Mouse (Mus musculus): ENCODE results near the gene G6pdx. TPM values are rescaled to one million over a fixed set of nuclear protein-coding genes. Genes with fewer than 3 reads are reported as not detected.

The G6pdx gene
- polyA plus RNA-seq (2016; fragmentation: Nextera tagmentation; extraction: Ambion mirVana) = 53.8 and 54.9 TPM in 2 replicates

GRCm38 (mm10) chrX:74428826-74429276, at the start of gene G6pdx:
Gene G6pdx, minus strand, starts transcription at chrX:74429194.
- Histone ChIP-seq H3K36me3 (peaks cover 11% of the 10 kb centered on the region), H3K9me3 (replicated peaks) (no peaks in the 10 kb centered on the region), H3K27me3 (ENCODE audit: low read depth, poor library complexity, severe bottlenecking) (peaks cover 6% of the 10 kb centered on the region; the same call in 1 of the 2 replicates), H3K27ac (peak within 1 kb of the TSS; percentile 84), H3K4me1 (no peaks in the 10 kb centered on the region; the same call in 1 of the 2 replicates), H3K4me3 (peak within 1 kb of the TSS; percentile 61)
- peak; percentile 82 for DNase-seq (ENCODE audit: low spot score)
- WGBS = 19% methylated on average over 25 of the region's 25 CpGs

GRCm38 (mm10) chrX:74452773-74453172, 23.8 kb upstream of the G6pdx start:
- no peak for DNase-seq (ENCODE audit: low spot score)
- H3K4me1 ChIP-seq = no peaks in the 10 kb centered on the region
- H3K9me3 ChIP-seq (replicated peaks) = no peaks in the 10 kb centered on the region
- peaks cover 13% of the 10 kb centered on the region for H3K36me3 ChIP-seq
- H3K4me3 ChIP-seq = no peak overlapping the region
- 14% methylated on average over 4 of the region's 4 CpGs for WGBS
- no peaks in the 10 kb centered on the region for H3K27me3 ChIP-seq (ENCODE audit: low read depth, poor library complexity, severe bottlenecking)
- no peak overlapping the region for H3K27ac ChIP-seq

GRCm38 (mm10) chrX:74451157-74451912, 22.3 kb upstream of the G6pdx start:
- no peak for DNase-seq (ENCODE audit: low spot score)
- Histone ChIP-seq H3K4me1 (no peaks in the 10 kb centered on the region), H3K27ac (no peak overlapping the region), H3K9me3 (replicated peaks) (no peaks in the 10 kb centered on the region), H3K4me3 (no peak overlapping the region), H3K27me3 (ENCODE audit: low read depth, poor library complexity, severe bottlenecking) (no peaks in the 10 kb centered on the region), H3K36me3 (peaks cover 14% of the 10 kb centered on the region)
- 85% methylated on average over 4 of the region's 4 CpGs for WGBS

GRCm38 (mm10) chrX:74429290-74429821, 362 bp upstream of the G6pdx start:
- Histone ChIP-seq H3K4me1 (no peaks in the 10 kb centered on the region; the same call in 1 of the 2 replicates), H3K36me3 (peaks cover 16% of the 10 kb centered on the region), H3K9me3 (replicated peaks) (no peaks in the 10 kb centered on the region), H3K27ac (peak overlapping the region; percentile 84), H3K27me3 (ENCODE audit: low read depth, poor library complexity, severe bottlenecking) (peaks cover 6% of the 10 kb centered on the region; the same call in 1 of the 2 replicates), H3K4me3 (peak overlapping the region; percentile 61)
- peak; percentile 76 for DNase-seq (ENCODE audit: low spot score)
- WGBS = 11% methylated on average over 22 of the region's 22 CpGs

GRCm38 (mm10) chrX:74428146-74428825, 708 bp downstream of the G6pdx start:
- Histone ChIP-seq H3K4me3 (peak overlapping the region; percentile 61), H3K27me3 (ENCODE audit: low read depth, poor library complexity, severe bottlenecking) (peaks cover 6% of the 10 kb centered on the region; the same call in 1 of the 2 replicates), H3K4me1 (no peaks in the 10 kb centered on the region; the same call in 1 of the 2 replicates), H3K36me3 (peaks cover 6% of the 10 kb centered on the region; the same call in 1 of the 2 replicates), H3K27ac (peak overlapping the region; percentile 84), H3K9me3 (replicated peaks) (no peaks in the 10 kb centered on the region)
- DNase-seq (ENCODE audit: low spot score) = peak; percentile 30
- 14% methylated on average over 35 of the region's 35 CpGs for WGBS

- no peak for DNase-seq (ENCODE audit: low spot score)
- Histone ChIP-seq H3K9me3 (replicated peaks) (no peaks in the 10 kb centered on the region), H3K4me3 (no peak overlapping the region), H3K27ac (no peak overlapping the region), H3K4me1 (no peaks in the 10 kb centered on the region; the same call in 1 of the 2 replicates), H3K27me3 (ENCODE audit: low read depth, poor library complexity, severe bottlenecking) (peaks cover 6% of the 10 kb centered on the region; the same call in 1 of the 2 replicates), H3K36me3 (no peaks in the 10 kb centered on the region)
- 90% methylated on average over 3 of the region's 3 CpGs for WGBS
Observed at GRCm38 (mm10) chrX:74427116-74427515, 1.9 kb downstream of the G6pdx start.

GRCm38 (mm10) chrX:74426256-74426655, 2.7 kb downstream of the G6pdx start:
- 83% methylated on average over 1 of the region's 1 CpGs for WGBS
- H3K27me3 ChIP-seq (ENCODE audit: low read depth, poor library complexity, severe bottlenecking) = peaks cover 6% of the 10 kb centered on the region; the same call in 1 of the 2 replicates

GRCm38 (mm10) chrX:74425195-74425594, 3.8 kb downstream of the G6pdx start:
- H3K27me3 ChIP-seq (ENCODE audit: low read depth, poor library complexity, severe bottlenecking) = peaks cover 6% of the 10 kb centered on the region; the same call in 1 of the 2 replicates
- WGBS = 94% methylated on average over 4 of the region's 4 CpGs
- H3K4me1 ChIP-seq = no peaks in the 10 kb centered on the region; the same call in 1 of the 2 replicates
- no peak overlapping the region for H3K4me3 ChIP-seq
- H3K36me3 ChIP-seq = no peaks in the 10 kb centered on the region
- DNase-seq (ENCODE audit: low spot score) = no peak
- H3K27ac ChIP-seq = no peak overlapping the region
- no peaks in the 10 kb centered on the region for H3K9me3 ChIP-seq (replicated peaks)

More at GRCm38 (mm10) chrX:74426256-74426655, 2.7 kb downstream of the G6pdx start:
- Histone ChIP-seq H3K36me3 (no peaks in the 10 kb centered on the region), H3K4me3 (no peak overlapping the region), H3K9me3 (replicated peaks) (no peaks in the 10 kb centered on the region), H3K27ac (no peak overlapping the region), H3K4me1 (no peaks in the 10 kb centered on the region; the same call in 1 of the 2 replicates)
- DNase-seq (ENCODE audit: low spot score) = no peak

GRCm38 (mm10) chrX:74424443-74424842, 4.6 kb downstream of the G6pdx start:
- Histone ChIP-seq H3K4me1 (no peaks in the 10 kb centered on the region), H3K36me3 (no peaks in the 10 kb centered on the region), H3K27ac (no peak overlapping the region), H3K9me3 (replicated peaks) (no peaks in the 10 kb centered on the region), H3K27me3 (ENCODE audit: low read depth, poor library complexity, severe bottlenecking) (peaks cover 6% of the 10 kb centered on the region; the same call in 1 of the 2 replicates), H3K4me3 (no peak overlapping the region)
- no peak for DNase-seq (ENCODE audit: low spot score)

- DNase-seq (ENCODE audit: low spot score) = peak; percentile 61
Observed at GRCm38 (mm10) chrX:74413377-74413776, 15.6 kb downstream of the G6pdx start.

GRCm38 (mm10) chrX:74408340-74408739, 20.7 kb downstream of the G6pdx start:
- Histone ChIP-seq H3K27ac (no peak overlapping the region), H3K4me1 (no peaks in the 10 kb centered on the region), H3K4me3 (no peak overlapping the region), H3K27me3 (ENCODE audit: low read depth, poor library complexity, severe bottlenecking) (peaks cover 5% of the 10 kb centered on the region; the same call in 1 of the 2 replicates), H3K36me3 (peaks cover 15% of the 10 kb centered on the region), H3K9me3 (replicated peaks) (no peaks in the 10 kb centered on the region)
- 76% methylated on average over 2 of the region's 2 CpGs for WGBS
- no peak for DNase-seq (ENCODE audit: low spot score)

More at GRCm38 (mm10) chrX:74413377-74413776, 15.6 kb downstream of the G6pdx start:
- Histone ChIP-seq H3K27ac (no peak overlapping the region), H3K27me3 (ENCODE audit: low read depth, poor library complexity, severe bottlenecking) (peaks cover 5% of the 10 kb centered on the region; the same call in 1 of the 2 replicates), H3K4me3 (no peak overlapping the region), H3K9me3 (replicated peaks) (no peaks in the 10 kb centered on the region), H3K36me3 (peaks cover 15% of the 10 kb centered on the region), H3K4me1 (no peaks in the 10 kb centered on the region)

GRCm38 (mm10) chrX:74400136-74400535, 28.9 kb downstream of the G6pdx start:
- DNase-seq (ENCODE audit: low spot score) = no peak
- Histone ChIP-seq H3K27ac (no peak overlapping the region), H3K27me3 (ENCODE audit: low read depth, poor library complexity, severe bottlenecking) (no peaks in the 10 kb centered on the region), H3K4me1 (no peaks in the 10 kb centered on the region), H3K36me3 (no peaks in the 10 kb centered on the region), H3K9me3 (replicated peaks) (no peaks in the 10 kb centered on the region), H3K4me3 (no peak overlapping the region)
- whole genome bisulfite sequencing = 92% methylated on average over 3 of the region's 3 CpGs
